Mouse (Mus musculus): ENCODE data around the gene Odf2l.

The Odf2l gene

GRCm38 (mm10) chr3:145140236-145140635 is 21.8 kb downstream of the Odf2l start:
- no peak for DNase-seq (ENCODE audit: low read depth)

GRCm38 (mm10) chr3:145142925-145143324 is 24.5 kb downstream of the Odf2l start:
- DNase-seq (ENCODE audit: low read depth): no peak

GRCm38 (mm10) chr3:145143856-145144255 is 25.5 kb downstream of the Odf2l start:
- no peak for DNase-seq (ENCODE audit: low read depth)

GRCm38 (mm10) chr3:145146871-145147270 is 28.5 kb downstream of the Odf2l start:
- no peak for DNase-seq (ENCODE audit: low read depth)

- no peak for DNase-seq (ENCODE audit: low read depth)
Measured at GRCm38 (mm10) chr3:145147483-145147882, 29.1 kb downstream of the Odf2l start.

- DNase-seq (ENCODE audit: low read depth): no peak
Measured at GRCm38 (mm10) chr3:145147952-145148351, 29.6 kb downstream of the Odf2l start.

- DNase-seq (ENCODE audit: low read depth): no peak
Measured at GRCm38 (mm10) chr3:145151092-145151491, 32.7 kb downstream of the Odf2l start.

GRCm38 (mm10) chr3:145151933-145152332 is 33.5 kb downstream of the Odf2l start:
- DNase-seq (ENCODE audit: low read depth): no peak

GRCm38 (mm10) chr3:145156883-145157282 is 38.5 kb downstream of the Odf2l start:
- DNase-seq (ENCODE audit: low read depth): no peak

GRCm38 (mm10) chr3:145158441-145158840 is 40.1 kb downstream of the Odf2l start:
- no peak for DNase-seq (ENCODE audit: low read depth)

- DNase-seq (ENCODE audit: low read depth): no peak
Measured at GRCm38 (mm10) chr3:145166741-145167140, 48.4 kb downstream of the Odf2l start.

- DNase-seq (ENCODE audit: low read depth): no peak
Measured at GRCm38 (mm10) chr3:145167766-145168165, 49.4 kb downstream of the Odf2l start.

- peak; percentile 18 for DNase-seq (ENCODE audit: low read depth)
Measured at GRCm38 (mm10) chr3:145168844-145169696, 50.7 kb downstream of the Odf2l start.

- no peak for DNase-seq (ENCODE audit: low read depth)
Measured at GRCm38 (mm10) chr3:145170028-145170427, 51.6 kb downstream of the Odf2l start.

GRCm38 (mm10) chr3:145170604-145171389 is 52.4 kb downstream of the Odf2l start:
- no peak for DNase-seq (ENCODE audit: low read depth)

- DNase-seq (ENCODE audit: low read depth): no peak
Measured at GRCm38 (mm10) chr3:145171390-145172060, 53.1 kb downstream of the Odf2l start.

- no peak for DNase-seq (ENCODE audit: low read depth)
Measured at GRCm38 (mm10) chr3:145184645-145185044, 66.3 kb downstream of the Odf2l start.

- DNase-seq (ENCODE audit: low read depth): no peak
Measured at GRCm38 (mm10) chr3:145191972-145192371, 73.6 kb downstream of the Odf2l start.

- no peak for DNase-seq (ENCODE audit: low read depth)
Measured at GRCm38 (mm10) chr3:145195240-145195923, 77.0 kb downstream of the Odf2l start.

- DNase-seq (ENCODE audit: low read depth): no peak
Measured at GRCm38 (mm10) chr3:145198050-145198449, 79.7 kb downstream of the Odf2l start.
